Mouse (Mus musculus) midbrain, embryonic 14.5 days (tissue): ENCODE measurements around the gene Rims1. TPM values are rescaled to one million over a fixed set of nuclear protein-coding genes. Genes with fewer than 3 reads are reported as not detected.

ENCODE experiments used
- ATAC-seq: fragments of 200-750 bp; cut with Nextera tagmentation; 2 replicates; pipeline ENCODE4 v1.8.0; 2017; ENCODE audit warnings: moderate number of reproducible peaks, moderate library complexity; ENCODE audit not compliant: low FRiP score, low TSS enrichment
- DNase-seq: peaks from one replicate; pipeline ENCODE4 v3.0.0-alpha.2; 2015
- H3K27ac ChIP-seq: fragments of 300-500 bp; sonication (generic); replicated peaks from 2 replicates; pipeline ENCODE4 v1.5.1; 2014; ENCODE audit warnings: mild to moderate bottlenecking, low read depth, low read length, moderate library complexity
- H3K27me3 ChIP-seq: fragments of 300-500 bp; sonication (generic); 2 replicates; pipeline ENCODE4 v1.6.1; 2014; ENCODE audit warnings: low read length, control low read depth, mixed read lengths; ENCODE audit not compliant: control insufficient read depth, insufficient read depth
- H3K36me3 ChIP-seq: fragments of 300-500 bp; sonication (generic); 2 replicates; pipeline ENCODE4 v1.6.1; 2014; ENCODE audit warnings: low read length, control low read depth; ENCODE audit not compliant: control insufficient read depth, insufficient read depth
- H3K4me1 ChIP-seq: fragments of 300-500 bp; sonication (generic); 2 replicates; pipeline ENCODE4 v1.6.1; 2014; ENCODE audit warnings: mild to moderate bottlenecking, antibody characterized with exemption, low read length, control low read depth; ENCODE audit not compliant: control insufficient read depth, insufficient read depth
- H3K4me2 ChIP-seq: fragments of 300-500 bp; sonication (generic); 2 replicates; pipeline ENCODE4 v1.6.1; 2014; ENCODE audit warnings: mild to moderate bottlenecking, low read length, moderate library complexity
- H3K4me3 ChIP-seq: fragments of 300-500 bp; sonication (generic); replicated peaks from 2 replicates; pipeline ENCODE4 v1.5.1; 2014; ENCODE audit warnings: low read depth, low read length
- H3K9ac ChIP-seq: fragments of 300-500 bp; sonication (generic); replicated peaks from 2 replicates; pipeline ENCODE4 v1.6.1; 2014; ENCODE audit warnings: mild to moderate bottlenecking, low read length, moderate library complexity
- H3K9me3 ChIP-seq: fragments of 300-500 bp; sonication (generic); 2 replicates; pipeline ENCODE4 v1.6.1; 2016; ENCODE audit warnings: low read length, control low read depth, mixed read lengths; ENCODE audit not compliant: control insufficient read depth
- WGBS: fragments of 180-500 bp; shearing (Covaris S2); extraction: QIAGEN DNeasy Blood & Tissue Kit; methylation state at CpG from one replicate; pipeline ENCODE4 v1.1.7; 2014; 5-methylcytosine and 5-hydroxymethylcytosine counted together
- polyA plus RNA-seq: library from polyadenylated mRNA; unstranded; fragments of >200 nt; fragmentation: Nextera tagmentation; extraction: Ambion mirVana; gene quantifications from 2 replicates; pipeline ENCODE4 v1.2.1, GENCODE M21; 2014

Gene Rims1
- polyA plus RNA-seq, 1 experiment from 2014 or later, result 17.1 TPM

DNA sequence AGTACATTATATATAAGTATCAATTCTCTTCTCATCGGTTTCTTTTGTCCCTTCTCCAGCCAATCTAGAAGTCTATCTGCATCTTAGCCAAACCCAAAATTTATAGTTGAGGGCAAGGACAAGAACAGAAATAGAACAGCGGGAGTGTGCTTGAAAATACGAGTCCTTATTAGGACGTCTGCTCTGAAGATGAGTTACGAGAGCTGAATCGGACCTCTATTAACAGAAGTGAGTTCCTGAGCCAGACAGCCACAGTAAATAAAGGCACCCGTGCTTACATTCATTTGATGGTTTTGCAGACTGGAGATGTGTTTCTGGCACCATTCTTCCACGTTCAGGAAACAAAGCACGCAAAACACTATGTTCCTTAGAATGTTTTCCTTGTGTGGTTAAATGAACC lies 466.9 kb downstream of the Rims1 start:
- H3K4me3 ChIP-seq, result no peak overlapping the region
- H3K9ac ChIP-seq, result no peak overlapping the region
- no peak for DNase-seq
- H3K27me3 ChIP-seq, result no peaks in the 10 kb centered on the region
- ATAC-seq, result no peak
- H3K36me3 ChIP-seq, result no peaks in the 10 kb centered on the region
- no peaks in the 10 kb centered on the region for H3K4me1 ChIP-seq
- no peak overlapping the region for H3K27ac ChIP-seq
- no peak overlapping the region for H3K4me2 ChIP-seq
- WGBS, result 88% methylated on average over 9 of the region's 9 CpGs
- no peaks in the 10 kb centered on the region for H3K9me3 ChIP-seq

DNA sequence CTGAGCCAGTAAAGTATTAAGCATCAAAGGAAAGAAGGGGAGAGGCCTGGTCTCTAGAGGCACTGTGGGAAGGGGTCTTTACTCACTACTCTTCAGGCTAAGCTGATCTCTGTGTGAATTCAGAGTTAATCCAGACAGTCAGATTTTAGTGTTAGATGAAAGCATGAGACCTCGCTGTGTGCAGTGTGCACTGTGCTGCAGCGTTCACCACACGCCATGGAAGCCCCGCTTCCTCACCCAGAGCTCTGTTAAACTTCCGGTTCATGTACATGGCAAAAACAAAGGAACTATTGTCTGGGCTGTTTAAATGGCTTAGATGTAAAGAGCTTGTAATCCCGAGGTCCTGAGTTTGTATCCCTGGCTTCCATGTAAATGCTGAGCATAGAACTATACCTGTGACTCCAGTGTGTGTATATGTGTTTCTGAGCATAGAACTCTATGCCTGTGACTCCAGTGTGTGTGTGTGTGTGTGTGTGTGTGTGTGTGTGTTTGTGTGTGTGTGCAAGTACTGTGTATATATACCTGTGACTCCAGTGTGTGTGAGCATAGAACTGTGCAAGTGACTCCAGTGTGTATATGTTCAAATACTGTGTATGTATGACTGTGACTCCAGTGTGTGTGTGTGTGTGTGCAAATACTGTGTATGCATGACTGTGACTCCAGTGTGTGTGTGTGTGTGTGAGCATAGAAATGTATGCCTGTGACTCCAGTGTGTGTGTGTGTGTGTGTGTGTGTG lies 484.7 kb downstream of the Rims1 start:
- H3K27me3 ChIP-seq, result no peaks in the 10 kb centered on the region
- no peak overlapping the region for H3K4me2 ChIP-seq
- peaks cover 4% of the 10 kb centered on the region; the same call in 1 of the 2 replicates for H3K4me1 ChIP-seq
- ATAC-seq (0 out of 2 replicates have a peak, but pooled peaks have one; percentile 20), DNase-seq (peak; percentile 23)
- WGBS, result 13% methylated on average over 6 of the region's 6 CpGs
- H3K4me3 ChIP-seq, result no peak overlapping the region
- no peaks in the 10 kb centered on the region for H3K36me3 ChIP-seq
- H3K9me3 ChIP-seq, result no peaks in the 10 kb centered on the region
- no peak overlapping the region for H3K9ac ChIP-seq
- no peak overlapping the region for H3K27ac ChIP-seq

DNA sequence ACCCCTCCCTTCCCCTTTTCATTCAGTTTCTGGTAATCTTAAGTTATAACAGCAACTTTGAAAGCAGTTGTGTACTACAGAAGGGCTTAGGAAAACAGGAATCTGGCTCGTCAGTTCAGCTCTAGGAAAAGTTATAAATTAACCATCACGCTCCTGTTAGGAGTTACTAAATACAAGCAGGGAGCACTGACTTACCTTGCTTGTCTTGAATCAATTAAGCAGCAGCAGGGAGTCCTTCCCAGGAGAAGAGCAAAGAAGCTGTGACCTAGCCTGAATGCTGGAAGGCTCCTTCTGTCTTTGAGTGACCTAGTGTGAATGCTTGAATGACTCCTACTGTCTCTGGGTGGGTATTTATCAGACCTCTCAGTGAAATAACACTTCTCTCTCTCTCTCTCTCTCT lies 490.3 kb downstream of the Rims1 start:
- H3K27me3 ChIP-seq, result no peaks in the 10 kb centered on the region
- no peaks in the 10 kb centered on the region for H3K9me3 ChIP-seq
- DNase-seq (peak; percentile 11), ATAC-seq (no peak)
- no peak overlapping the region for H3K27ac ChIP-seq
- no peak overlapping the region for H3K4me2 ChIP-seq
- H3K4me3 ChIP-seq, result no peak overlapping the region
- H3K4me1 ChIP-seq, result no peaks in the 10 kb centered on the region
- WGBS, result 17% methylated on average over 2 of the region's 2 CpGs
- H3K36me3 ChIP-seq, result no peaks in the 10 kb centered on the region
- H3K9ac ChIP-seq, result no peak overlapping the region

DNA sequence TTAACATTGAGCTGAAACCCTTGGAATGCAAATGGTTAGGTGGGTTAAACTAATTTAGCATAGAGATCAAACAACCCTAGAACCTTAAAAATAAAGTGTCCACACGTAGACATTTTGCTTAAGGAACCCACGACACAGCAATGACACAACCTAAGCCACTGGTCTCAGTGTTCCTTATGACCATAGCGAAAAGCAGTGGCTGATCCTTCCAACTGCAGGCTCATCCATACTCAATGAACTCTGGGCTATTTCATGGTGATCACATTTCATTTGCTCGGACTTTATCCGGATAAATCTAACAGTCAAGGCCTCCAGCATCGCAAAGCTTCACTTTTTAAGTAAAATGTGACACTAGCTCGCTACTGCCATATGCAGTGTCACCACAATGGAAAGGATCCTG lies 494.3 kb downstream of the Rims1 start:
- H3K4me2 ChIP-seq, result no peak overlapping the region
- no peaks in the 10 kb centered on the region for H3K9me3 ChIP-seq
- ATAC-seq, result no peak
- H3K4me1 ChIP-seq, result no peaks in the 10 kb centered on the region
- no peaks in the 10 kb centered on the region for H3K36me3 ChIP-seq
- WGBS, result 37% methylated on average over 7 of the region's 7 CpGs
- H3K4me3 ChIP-seq, result no peak overlapping the region
- no peak overlapping the region for H3K9ac ChIP-seq
- no peak for DNase-seq
- no peak overlapping the region for H3K27ac ChIP-seq
- H3K27me3 ChIP-seq, result no peaks in the 10 kb centered on the region

DNA sequence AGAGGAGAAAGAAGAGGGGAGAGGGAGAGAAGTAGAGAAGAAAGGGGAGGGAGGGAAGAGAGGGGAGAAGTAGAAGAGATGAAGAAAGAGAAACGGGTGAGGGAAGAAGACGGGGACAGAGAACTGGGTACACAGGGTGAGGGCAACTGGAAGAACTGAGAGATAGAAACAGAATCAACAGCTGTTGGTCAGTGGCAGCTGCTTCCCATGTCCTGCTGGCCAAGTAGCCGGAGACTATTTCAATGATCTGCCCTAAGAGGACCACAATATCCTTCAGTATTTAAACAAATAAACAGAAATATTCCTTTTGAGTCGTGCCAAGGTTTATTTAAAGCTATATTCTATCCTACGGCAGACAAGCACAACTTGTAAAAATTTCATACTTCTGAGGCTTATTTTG lies 499.3 kb downstream of the Rims1 start:
- Histone ChIP-seq H3K27me3 (no peaks in the 10 kb centered on the region), H3K9me3 (no peaks in the 10 kb centered on the region), H3K27ac (no peak overlapping the region), H3K36me3 (no peaks in the 10 kb centered on the region), H3K4me2 (no peak overlapping the region), H3K9ac (no peak overlapping the region), H3K4me3 (no peak overlapping the region), H3K4me1 (no peaks in the 10 kb centered on the region)
- ATAC-seq, result no peak
- DNase-seq, result no peak
- 86% methylated on average over 5 of the region's 5 CpGs for WGBS

DNA sequence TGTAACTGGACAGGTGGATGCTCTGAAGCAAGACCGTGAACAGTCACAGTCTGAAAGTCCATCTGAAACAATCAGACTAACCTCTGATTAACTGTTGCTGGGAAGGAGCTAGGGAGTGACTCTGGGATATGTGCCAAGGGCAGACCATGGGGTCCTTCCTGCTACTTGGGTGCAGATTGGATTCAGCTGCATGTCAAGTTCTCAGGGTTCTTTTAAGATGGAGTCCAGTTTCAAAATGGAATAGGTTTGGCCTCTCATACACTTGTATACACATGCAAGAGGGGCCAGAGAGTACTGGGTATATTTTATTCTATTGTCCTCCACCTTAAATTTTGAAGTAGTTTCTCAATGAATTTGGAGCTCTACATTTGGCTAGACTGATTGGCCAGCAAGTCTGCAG lies 499.9 kb downstream of the Rims1 start:
- no peak overlapping the region for H3K9ac ChIP-seq
- ATAC-seq (no peak), DNase-seq (no peak)
- no peak overlapping the region for H3K27ac ChIP-seq
- H3K4me3 ChIP-seq, result no peak overlapping the region
- no peaks in the 10 kb centered on the region for H3K9me3 ChIP-seq
- no peaks in the 10 kb centered on the region for H3K4me1 ChIP-seq
- 84% methylated on average over 1 of the region's 1 CpGs for WGBS
- no peaks in the 10 kb centered on the region for H3K27me3 ChIP-seq
- no peaks in the 10 kb centered on the region for H3K36me3 ChIP-seq
- H3K4me2 ChIP-seq, result no peak overlapping the region

DNA sequence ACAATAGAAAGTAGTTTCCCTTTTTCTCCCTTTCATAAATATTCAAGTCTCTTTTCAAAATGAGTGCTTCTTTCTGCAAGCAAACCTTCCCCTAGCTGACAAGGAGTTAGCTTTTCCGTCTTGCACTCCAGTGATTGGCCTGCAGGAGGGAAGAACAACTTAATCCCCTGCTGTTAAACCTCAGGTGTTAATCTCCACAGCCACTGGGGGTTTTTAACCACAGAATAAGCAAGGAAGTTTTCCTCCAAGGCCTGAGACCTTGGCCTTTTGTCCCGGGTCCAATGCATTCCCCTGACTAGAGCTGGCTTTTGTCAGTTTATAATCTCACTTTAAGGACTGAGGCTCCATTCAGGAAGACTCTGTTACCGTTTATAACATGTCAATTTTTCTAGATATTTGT lies 511.8 kb downstream of the Rims1 start:
- 5% methylated on average over 3 of the region's 3 CpGs for WGBS
- ATAC-seq, result peak; percentile 37; the same call in 1 of the 2 replicates
- DNase-seq, result peak; percentile 30
- H3K4me1 ChIP-seq, result no peaks in the 10 kb centered on the region
- H3K27me3 ChIP-seq, result no peaks in the 10 kb centered on the region
- H3K4me3 ChIP-seq, result no peak overlapping the region
- no peak overlapping the region for H3K4me2 ChIP-seq
- H3K36me3 ChIP-seq, result no peaks in the 10 kb centered on the region
- no peak overlapping the region for H3K9ac ChIP-seq
- H3K9me3 ChIP-seq, result no peaks in the 10 kb centered on the region
- H3K27ac ChIP-seq, result no peak overlapping the region

DNA sequence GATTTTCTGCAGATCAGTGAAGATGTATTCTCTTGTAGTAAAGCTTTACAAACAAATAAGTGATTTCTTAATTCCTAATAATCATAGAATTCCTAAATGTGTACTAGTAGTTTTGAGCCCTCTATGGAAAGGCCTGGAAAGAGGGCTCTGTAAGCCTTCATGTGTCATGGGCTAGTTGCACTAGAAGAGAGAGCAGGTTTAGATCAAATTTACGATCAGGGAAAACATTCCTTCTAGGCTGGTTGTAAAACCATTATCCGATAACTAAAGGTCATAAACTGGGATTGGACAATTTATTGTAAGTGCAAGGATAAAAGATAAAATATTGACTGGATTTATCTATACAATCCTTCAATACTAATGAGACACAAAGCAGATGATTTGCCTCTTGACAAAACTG lies 512.5 kb downstream of the Rims1 start:
- H3K4me1 ChIP-seq, result no peaks in the 10 kb centered on the region
- WGBS, result 84% methylated on average over 2 of the region's 2 CpGs

DNA sequence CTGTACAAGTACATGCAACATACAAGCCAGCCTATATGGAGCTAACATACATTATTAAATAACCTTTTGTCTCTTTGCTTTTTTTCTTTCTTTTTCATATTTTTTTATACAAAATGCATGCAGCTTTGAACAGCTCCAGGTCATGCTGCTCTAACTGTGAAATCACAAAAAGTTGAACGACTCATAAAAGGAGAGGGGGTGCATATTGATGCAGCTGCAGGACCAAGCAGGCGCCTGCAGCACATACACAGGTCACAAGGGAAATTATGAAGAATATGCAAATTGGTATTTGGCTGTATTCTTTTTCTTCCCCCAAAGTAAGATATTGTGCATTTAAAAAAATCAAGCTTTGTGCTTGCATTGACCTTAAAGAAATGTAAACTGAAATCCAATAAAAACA lies 519.0 kb downstream of the Rims1 start:
- H3K9ac ChIP-seq, result no peak overlapping the region
- 0 out of 2 replicates have a peak, but pooled peaks have one; percentile 52 for ATAC-seq
- 0 out of 2 replicates have a peak, but pooled peaks cover 3% of the 10 kb centered on the region for H3K36me3 ChIP-seq
- H3K4me3 ChIP-seq, result no peak overlapping the region
- H3K9me3 ChIP-seq, result no peaks in the 10 kb centered on the region
- DNase-seq, result no peak
- no peaks in the 10 kb centered on the region for H3K4me1 ChIP-seq
- 28% methylated on average over 2 of the region's 2 CpGs for WGBS
- no peaks in the 10 kb centered on the region for H3K27me3 ChIP-seq
- no peak overlapping the region for H3K27ac ChIP-seq
- no peak overlapping the region for H3K4me2 ChIP-seq

More for the DNA sequence above, 512.5 kb downstream of the Rims1 start:
- ATAC-seq (no peak), DNase-seq (no peak)
- Histone ChIP-seq H3K4me3 (no peak overlapping the region), H3K36me3 (0 out of 2 replicates have a peak, but pooled peaks cover 2% of the 10 kb centered on the region), H3K4me2 (no peak overlapping the region), H3K27ac (no peak overlapping the region), H3K9me3 (no peaks in the 10 kb centered on the region), H3K9ac (no peak overlapping the region), H3K27me3 (no peaks in the 10 kb centered on the region)
